Mouse (Mus musculus): ENCODE measurements around the gene Eef1e1. TPM values are rescaled to one million over a fixed set of nuclear protein-coding genes. Genes with fewer than 3 reads are reported as not detected.

Eef1e1 gene
- total RNA-seq, 1 experiment from 2014 or later, result 57.8 TPM

Other genes starting within 250 kb of the Eef1e1 start
- 47.0 and 57.4 TPM in 2 replicates for gene Txndc5, start 130.2 kb downstream of the Eef1e1 start, total RNA-seq (2017)
- gene Bloc1s5, start 23.9 kb downstream of the Eef1e1 start, total RNA-seq (2017), result 7.8 and 15.6 TPM in 2 replicates